Mouse (Mus musculus) spleen, adult 12 weeks (tissue): ENCODE data around the gene Spg11.
"Not testable (repeated sequence)": the region's sequence is repeated elsewhere in the genome, so short reads cannot be mapped to it uniquely, and the experiment has no call there.

Experiments
- DNase-seq: peaks from one replicate; pipeline ENCODE4 v3.0.0; 2022; ENCODE audit warnings: low spot score

Spg11 gene

DNA sequence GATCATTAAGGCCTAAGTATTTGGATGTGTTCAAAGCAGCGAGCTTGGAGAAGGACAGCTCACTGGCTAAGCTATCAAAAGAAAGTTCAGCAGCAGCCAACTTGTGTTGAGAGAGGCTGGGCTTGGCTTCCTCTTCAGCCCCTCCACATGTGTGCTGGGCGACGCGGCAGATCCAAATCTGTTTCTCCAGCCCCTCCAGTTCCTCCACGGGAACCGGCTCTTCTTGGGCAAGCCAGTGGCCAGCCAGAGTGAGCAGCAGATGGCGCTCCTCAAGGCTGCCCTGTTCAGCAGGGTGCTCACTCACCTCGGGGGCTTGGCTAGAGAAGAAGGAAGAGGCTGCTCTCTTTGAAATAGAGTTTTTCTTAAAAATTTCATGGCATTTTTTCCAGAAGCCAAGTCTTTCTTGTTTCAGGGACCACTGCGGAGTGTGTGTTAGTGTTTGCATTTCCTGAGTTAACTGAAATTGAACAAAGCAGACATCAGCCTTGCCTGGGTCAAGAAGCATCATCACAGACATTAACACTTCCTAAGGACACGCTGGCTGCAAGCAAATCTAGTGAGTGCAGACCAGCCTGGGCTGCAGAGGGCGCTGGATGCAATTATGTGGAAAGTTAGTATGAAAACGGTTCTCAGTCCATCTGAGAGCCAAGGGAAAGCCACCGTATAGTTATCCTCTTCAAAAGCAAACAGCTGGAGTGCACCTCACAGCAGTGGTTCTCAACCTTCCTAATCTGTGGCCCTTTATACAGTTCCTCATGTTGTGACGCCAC, 52.8 kb downstream of the Spg11 start:
- no peak for DNase-seq

DNA sequence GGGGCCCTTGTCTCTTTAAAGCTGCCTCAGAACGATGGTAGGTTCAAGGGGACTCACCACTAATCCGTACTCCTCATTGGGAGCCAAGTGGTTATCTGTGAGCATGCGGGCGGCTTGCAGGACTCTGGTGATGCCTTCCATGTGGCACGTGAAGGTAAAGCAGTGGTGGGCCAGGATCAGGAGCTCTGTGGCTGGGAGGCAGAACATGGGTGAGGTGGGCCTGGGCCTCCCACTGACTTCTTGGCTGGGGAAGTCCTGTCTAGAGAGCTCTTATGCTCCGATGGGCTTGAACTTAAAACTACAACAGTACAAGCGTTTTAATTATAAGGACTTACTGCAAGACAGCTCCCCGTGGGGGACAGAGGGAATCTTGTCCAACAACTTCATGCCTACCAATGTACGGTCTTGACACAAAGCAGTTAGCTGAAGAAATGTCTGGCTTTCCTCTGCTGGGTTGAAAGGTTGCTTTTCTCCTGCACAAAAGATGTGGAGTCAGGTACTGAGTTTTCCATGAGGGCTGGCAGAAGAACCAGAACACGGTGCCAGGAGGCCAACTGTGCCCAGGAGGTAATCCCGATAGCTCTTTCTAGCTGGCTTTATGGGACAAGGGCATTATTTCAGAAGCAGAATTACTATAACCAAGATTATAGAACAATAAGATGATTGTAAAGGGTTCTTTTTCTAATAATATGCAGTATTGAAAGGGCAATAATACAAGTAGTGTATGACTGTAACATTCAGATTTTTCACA, 58.6 kb downstream of the Spg11 start:
- DNase-seq, result no peak

DNA sequence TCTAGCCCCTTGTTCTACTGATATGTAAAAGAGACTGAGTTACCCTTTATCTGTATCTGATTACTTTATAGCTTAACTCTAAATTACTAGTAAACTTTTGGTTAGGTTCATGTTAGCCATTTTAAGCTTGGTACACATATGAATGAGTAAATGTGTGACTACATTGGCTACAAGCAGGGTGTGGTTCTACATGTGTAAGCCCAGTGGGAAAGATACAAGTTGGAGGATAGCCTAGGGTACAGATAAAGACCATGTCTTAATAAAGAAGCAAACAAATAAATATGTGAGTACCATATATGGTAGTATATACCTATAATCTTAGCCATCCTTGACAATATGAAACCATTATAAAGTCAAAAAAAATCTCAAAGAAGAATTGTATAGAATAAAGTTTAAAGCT, 74.3 kb downstream of the Spg11 start:
- no peak for DNase-seq

DNA sequence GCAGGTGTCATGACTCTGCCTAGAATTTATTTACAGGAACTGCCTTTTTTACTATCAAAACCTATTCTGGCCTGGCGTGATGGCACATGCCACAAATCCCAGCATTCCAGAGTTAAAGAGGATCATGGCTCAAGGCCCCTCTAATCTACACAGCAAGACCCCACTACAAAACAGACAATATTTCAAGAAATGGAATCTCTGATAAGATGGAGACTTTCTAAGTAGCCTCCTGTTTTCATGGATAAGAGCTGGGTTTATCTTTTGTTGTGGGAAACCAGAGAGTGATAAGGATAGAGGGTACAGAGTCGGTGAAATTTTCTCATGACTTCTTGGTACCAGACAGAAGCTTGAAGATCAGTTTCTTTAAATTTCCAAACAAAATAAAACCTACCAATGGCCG, 82.1 kb downstream of the Spg11 start:
- no peak for DNase-seq

DNA sequence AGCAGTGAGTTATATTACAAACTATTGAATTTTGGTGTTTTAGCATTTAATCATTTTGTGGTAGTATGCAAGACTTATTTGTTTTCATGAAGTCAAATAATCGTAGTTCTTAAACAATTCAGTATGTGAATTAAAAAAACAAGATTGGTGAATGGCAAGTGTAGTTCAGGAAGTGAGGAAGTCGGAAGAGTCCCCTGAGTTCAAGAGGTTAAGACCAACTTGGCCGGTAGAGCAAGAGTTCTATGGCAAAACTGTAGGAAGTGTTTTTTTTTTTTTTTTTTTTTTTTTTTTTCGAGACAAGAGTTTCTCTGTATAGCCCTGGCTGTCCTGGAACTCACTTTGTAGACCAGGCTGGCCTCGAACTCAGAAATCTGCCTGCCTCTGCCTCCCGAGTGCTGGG, 86.2 kb downstream of the Spg11 start:
- no peak for DNase-seq

DNA sequence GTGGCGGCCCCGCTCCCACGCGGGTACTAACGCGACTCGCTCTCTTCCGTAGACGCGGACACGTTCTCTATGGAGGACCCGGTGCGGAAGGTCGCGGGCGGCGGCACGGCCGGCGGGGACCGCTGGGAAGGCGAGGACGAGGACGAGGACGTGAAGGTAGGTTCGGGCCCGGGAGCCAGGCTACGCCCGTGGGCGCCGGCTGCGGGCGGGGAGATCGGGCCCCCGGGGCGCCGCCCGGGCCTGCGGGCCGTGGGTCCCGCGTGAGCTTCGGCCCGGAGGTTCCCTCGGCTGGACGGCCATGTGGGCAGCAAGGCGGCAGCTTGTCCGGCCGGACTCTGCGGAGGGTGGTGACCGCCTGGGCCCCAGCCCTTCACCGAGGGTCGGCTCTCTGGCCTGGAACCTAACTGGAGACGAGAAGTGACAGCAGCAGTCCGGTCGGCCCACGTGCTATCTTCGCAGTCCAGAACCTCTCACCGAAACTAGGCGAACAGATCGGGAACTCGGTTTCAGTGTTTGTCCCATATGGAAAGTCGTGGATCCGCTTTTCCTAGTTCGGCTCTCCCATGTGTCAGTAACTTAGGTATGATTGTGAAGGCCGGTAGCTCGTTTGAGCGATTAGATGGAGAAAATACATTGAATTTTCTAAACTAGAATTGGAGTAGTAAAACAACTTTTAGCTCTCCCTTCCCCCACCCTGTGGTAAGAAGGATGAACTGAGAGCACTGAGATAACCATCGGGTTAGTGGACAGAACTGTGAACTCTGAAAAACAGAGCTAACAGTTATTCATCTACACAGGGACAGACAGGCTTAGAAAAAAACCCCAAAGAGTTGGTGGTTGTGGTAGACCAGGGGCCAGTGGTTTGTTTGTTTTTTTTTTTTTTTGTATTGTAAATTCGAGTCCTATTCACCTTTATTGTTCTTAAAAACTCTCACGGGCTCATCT, 89.2 kb downstream of the Spg11 start:
- peak; percentile 37 for DNase-seq

DNA sequence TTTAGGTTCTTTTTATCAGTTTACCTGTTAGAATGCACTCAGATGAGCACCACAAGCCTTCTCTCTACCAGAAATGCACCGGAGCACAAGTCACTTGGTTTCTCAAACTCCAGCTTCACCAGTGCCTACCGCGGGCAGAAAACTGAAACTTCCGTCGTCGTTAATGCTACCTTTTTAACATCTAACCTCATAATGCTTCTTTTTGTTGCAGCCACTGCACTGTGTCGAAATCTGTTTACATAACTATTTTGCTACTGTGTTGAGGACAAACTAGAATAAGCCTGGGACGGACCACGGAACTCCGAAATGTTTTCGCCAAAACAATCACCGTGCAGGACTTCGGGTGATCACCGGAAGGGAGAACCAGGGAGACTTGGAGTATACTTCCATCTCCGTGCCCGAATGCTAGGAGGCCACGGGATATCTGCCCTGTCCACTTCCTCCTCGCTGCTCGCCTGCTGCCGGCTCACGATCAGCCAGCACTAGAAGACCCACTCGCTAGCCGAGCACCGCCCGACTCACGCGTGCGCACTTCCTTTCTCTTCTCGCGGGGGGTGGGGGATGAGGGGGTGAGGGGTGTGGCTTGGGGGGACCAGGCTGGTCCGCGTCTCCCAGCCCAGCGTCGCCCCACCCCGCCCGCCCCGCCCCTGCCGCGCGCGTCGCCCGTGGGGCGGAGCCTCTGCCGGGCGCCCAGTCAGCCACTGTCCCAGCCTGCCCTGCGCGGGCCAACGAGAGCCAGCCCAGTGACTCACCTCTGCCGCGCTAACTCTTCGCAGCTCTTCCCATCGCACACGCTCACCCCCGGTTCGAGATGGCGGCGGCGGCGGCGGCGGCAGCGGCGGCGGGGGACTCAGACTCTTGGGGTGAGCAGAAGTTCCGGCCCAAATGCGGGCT, 90.1 kb downstream of the Spg11 start, which contains the start of gene Eif3j1:
Eif3j1 (plus strand) TSS at position 685 of the 894 bp plus-strand sequence.
- peak; percentile 62 for DNase-seq

DNA sequence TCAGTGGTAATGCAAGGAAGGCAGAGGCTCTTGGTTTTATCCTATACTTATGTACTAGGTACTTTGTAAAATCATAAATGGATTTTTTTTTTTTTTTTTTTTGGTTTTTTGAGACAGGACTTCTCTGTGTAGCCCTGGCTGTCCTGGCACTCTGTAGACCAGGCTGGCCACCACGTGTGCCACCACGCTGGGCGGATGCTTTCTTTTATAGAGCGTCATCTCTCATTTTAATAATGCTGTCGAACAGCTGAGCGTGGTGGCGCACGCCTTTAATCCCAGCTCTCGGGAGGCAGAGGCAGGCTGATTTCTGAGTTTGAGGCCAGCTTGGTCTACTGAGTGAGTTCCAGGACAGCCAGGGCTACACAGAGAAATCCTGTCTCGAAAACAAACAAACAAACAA, 91.1 kb downstream of the Spg11 start:
- DNase-seq, result not testable (repeated sequence)

DNA sequence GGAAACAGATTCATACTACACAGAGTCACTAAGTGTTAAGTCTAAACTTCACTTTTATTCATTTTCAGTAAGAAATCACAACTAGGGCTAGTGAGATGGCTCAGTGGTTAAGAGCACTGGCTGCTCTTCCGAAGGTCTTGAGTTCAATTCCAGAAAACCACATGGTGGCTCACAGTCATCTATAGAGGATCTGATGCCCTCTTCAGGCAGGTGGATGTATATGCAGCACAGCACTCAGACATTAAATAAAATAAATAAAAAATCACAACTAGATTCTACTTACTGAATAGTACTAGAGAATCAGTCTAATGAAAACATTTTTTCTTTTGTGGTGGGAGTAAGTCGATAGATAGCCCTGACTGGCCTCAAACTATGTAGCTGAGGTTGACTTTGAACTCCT, 95.9 kb downstream of the Spg11 start:
- DNase-seq, result no peak

DNA sequence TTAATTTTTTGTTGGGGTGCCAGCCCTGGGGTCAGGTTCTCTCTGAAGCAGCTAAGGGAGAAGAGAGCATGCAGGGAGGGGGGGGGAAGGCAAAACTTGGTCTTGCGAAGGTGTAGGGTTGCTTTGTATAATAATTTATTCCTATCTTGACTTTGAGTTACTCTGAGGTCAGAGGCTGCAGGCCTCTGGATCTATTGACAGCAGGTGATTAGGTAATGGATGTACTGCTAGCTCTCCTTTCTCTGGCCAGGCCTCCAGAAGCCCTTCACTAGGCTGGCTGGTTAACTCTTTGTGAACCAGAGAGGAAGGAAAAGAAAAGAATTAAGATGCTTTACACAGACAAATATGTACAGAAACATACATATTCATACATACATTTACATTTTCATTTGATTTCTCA, 99.5 kb downstream of the Spg11 start:
- DNase-seq, result no peak

DNA sequence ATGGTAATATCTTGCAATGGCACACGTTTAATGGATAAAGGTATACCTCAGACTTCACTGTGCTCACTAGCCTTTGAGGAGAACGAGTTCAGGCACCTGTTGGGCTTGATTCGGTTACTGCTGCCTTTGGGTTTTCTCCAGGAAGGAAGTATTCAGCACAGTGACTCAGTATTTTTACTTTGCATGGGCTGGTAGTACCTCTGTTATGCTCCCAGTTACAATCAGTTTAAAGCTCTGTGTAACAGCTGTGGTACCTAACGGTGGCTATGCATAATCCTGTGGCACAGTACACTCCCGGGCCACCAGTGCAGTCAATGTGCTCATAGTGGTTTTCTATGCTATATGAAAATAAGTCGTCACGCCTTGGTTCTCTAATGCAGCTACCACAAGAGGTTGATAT, 106.7 kb downstream of the Spg11 start:
- DNase-seq, result no peak

DNA sequence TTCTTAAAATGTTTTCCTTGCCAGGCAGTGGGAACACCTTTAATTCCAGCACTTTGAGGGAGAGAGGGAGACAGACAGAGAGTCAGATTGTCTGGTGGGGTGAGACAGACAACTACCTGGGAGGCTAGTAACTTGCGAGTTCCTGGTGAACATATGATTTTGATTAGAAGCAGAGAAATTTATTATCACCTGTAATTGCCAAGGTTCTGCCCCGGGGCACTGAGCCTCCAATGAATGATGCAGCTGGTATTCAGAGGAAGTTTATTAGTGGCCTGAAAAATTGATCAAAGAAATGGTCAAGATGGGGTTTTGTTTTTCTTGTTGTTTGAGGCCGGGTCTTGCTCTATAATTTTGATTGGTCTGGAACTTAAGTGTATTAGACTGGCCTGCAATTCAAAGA, 109.4 kb downstream of the Spg11 start:
- DNase-seq, result no peak
